Mouse (Mus musculus) forebrain, embryonic 13.5 days (tissue): ENCODE data around the gene Zc2hc1c. TPM values are rescaled to one million over a fixed set of nuclear protein-coding genes. Genes with fewer than 3 reads are reported as not detected.

Source experiments
- ATAC-seq: fragments of 200-750 bp; cut with Nextera tagmentation; 2 replicates; pipeline ENCODE4 v1.8.0; 2017
- H3K27ac ChIP-seq: fragments of 300-500 bp; sonication (generic); 2 replicates; pipeline ENCODE4 v1.5.1; 2015; ENCODE audit warnings: inconsistent platforms, mild to moderate bottlenecking, moderate library complexity
- H3K27me3 ChIP-seq: fragments of 300-500 bp; sonication (generic); 2 replicates; pipeline ENCODE4 v1.6.1; 2015; ENCODE audit warnings: mild to moderate bottlenecking, inconsistent platforms
- H3K36me3 ChIP-seq: fragments of 300-500 bp; sonication (generic); 2 replicates; pipeline ENCODE4 v1.6.1; 2015; ENCODE audit warnings: mild to moderate bottlenecking, inconsistent platforms; ENCODE audit not compliant: poor library complexity, severe bottlenecking
- H3K4me1 ChIP-seq: fragments of 300-500 bp; sonication (generic); 2 replicates; pipeline ENCODE4 v1.6.1; 2015; ENCODE audit warnings: inconsistent platforms
- H3K4me2 ChIP-seq: fragments of 300-500 bp; sonication (generic); 2 replicates; pipeline ENCODE4 v1.6.1; 2015; ENCODE audit warnings: inconsistent platforms, mild to moderate bottlenecking, moderate library complexity
- H3K4me3 ChIP-seq: fragments of 300-500 bp; sonication (generic); 2 replicates; pipeline ENCODE4 v1.5.1; 2015; ENCODE audit warnings: mild to moderate bottlenecking, inconsistent platforms
- H3K9ac ChIP-seq: fragments of 300-500 bp; sonication (generic); 2 replicates; pipeline ENCODE4 v1.6.1; 2015; ENCODE audit warnings: mild to moderate bottlenecking, inconsistent platforms
- H3K9me3 ChIP-seq: fragments of 300-500 bp; sonication (generic); replicated peaks from 2 replicates; pipeline ENCODE4 v1.6.1; 2016; ENCODE audit warnings: inconsistent platforms
- WGBS: fragments of 180-500 bp; shearing (Covaris S2); methylation state at CpG from one replicate; pipeline ENCODE4 v1.1.7; 2015; 5-methylcytosine and 5-hydroxymethylcytosine counted together
- microRNA-seq: library from miRNA; unstranded; fragments of <30 nt; microRNA quantifications from one replicate; pipeline ENCODE4, GENCODE M21; 2016
- polyA plus RNA-seq: library from polyadenylated mRNA; unstranded; fragments of >200 nt; fragmentation: Nextera tagmentation; extraction: Ambion mirVana; gene quantifications from 2 replicates; pipeline ENCODE4 v1.2.1, GENCODE M21; 2015

The Zc2hc1c gene
- polyA plus RNA-seq, 1 experiment from 2014 or later, result 1.0 TPM

DNA sequence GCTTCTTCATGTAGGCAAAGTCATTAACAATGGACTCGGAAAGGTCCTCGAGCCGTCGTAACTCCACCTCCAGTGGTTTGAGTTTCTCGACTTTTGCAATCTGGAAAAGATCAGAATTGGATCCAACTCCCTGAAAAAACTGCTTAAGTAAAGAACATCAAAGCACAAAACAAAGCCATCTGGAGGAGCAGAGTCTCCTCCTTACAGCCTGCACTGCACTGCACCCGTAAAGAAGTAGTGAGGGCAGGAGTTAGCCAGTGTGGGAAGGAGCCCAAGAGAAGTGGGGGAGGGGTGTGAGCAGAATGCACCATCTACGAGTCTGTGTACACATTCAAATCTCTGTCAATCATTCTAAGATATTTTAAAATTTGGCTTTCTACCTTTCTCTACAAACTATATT, 55.9 kb downstream of the Zc2hc1c start:
- no peak overlapping the region for H3K4me3 ChIP-seq
- no peaks in the 10 kb centered on the region for H3K27me3 ChIP-seq
- 87% methylated on average over 7 of the region's 7 CpGs for WGBS
- H3K36me3 ChIP-seq, result peaks cover 35% of the 10 kb centered on the region
- ATAC-seq, result no peak
- H3K9me3 ChIP-seq, result no peaks in the 10 kb centered on the region
- no peak overlapping the region for H3K4me2 ChIP-seq
- no peak overlapping the region for H3K9ac ChIP-seq
- peaks cover 16% of the 10 kb centered on the region for H3K4me1 ChIP-seq
- no peak overlapping the region for H3K27ac ChIP-seq

DNA sequence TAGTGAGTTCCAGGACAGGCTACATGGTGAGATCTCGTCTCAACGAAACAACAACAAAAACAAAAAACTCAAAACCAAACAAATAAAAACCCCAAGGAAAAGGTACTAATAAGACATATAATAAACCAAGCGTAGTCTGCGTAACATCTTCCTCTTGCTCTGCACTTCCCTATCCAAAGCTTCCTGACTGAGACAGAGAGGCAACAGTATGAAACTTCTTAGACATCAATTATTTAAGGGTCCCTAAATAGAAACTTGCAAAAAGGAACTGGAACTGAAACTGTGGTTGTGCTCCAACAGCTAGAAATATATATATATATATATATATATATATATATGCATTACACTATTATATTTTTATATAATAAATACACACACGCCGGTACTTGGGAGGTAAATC, 57.2 kb downstream of the Zc2hc1c start:
- ATAC-seq, result no peak
- Histone ChIP-seq H3K27me3 (no peaks in the 10 kb centered on the region), H3K9me3 (no peaks in the 10 kb centered on the region), H3K9ac (no peak overlapping the region), H3K36me3 (peaks cover 44% of the 10 kb centered on the region), H3K4me2 (no peak overlapping the region), H3K4me1 (peaks cover 10% of the 10 kb centered on the region), H3K4me3 (no peak overlapping the region), H3K27ac (no peak overlapping the region)
- WGBS, result 94% methylated on average over 6 of the region's 6 CpGs

DNA sequence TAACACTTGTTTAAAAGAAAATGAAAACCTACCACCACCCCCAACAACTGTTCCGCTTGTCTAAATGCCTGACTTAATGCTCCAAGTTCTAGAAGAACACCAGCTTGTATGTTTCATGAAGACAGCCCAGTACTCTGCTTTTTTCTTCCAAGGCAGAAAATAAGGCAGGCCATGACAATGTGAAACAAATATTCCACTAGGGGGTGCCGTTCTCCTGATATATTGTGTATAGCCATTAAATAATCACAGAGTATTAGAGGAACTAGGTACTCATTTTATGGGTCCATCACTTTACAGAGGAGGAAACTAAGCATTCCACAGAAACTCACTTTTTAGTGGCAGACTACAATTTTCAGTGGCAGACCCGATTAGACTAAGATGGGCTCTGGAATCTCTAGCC, 58.0 kb downstream of the Zc2hc1c start:
- no peak overlapping the region for H3K27ac ChIP-seq
- no peak overlapping the region for H3K4me2 ChIP-seq
- peaks cover 8% of the 10 kb centered on the region for H3K4me1 ChIP-seq
- H3K4me3 ChIP-seq, result no peak overlapping the region
- H3K36me3 ChIP-seq, result peaks cover 45% of the 10 kb centered on the region
- no peaks in the 10 kb centered on the region for H3K9me3 ChIP-seq
- no peaks in the 10 kb centered on the region for H3K27me3 ChIP-seq
- WGBS, result 59% methylated on average over 3 of the region's 3 CpGs
- no peak overlapping the region for H3K9ac ChIP-seq
- ATAC-seq, result peak; percentile 53; the same call in 1 of the 2 replicates

DNA sequence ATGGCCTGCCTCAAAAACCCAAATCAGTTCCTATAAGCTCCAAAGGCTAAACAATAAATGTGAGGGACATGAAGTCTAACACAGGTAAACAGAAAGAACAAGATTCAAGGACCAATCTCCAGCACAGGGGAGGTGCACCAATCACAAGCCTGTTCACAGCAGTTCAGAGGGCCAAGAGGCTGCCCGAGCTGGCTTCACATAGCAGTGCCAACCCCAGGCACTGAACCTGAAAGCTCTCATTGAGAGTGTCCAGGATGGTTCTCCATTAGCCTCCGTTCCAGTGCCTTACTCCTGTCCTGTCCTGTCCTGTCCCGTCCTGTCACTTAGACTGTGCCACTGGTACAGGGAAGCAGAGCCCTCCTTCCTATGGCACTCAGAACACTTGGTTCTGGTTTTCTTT, 58.8 kb downstream of the Zc2hc1c start:
- H3K4me1 ChIP-seq, result peaks cover 12% of the 10 kb centered on the region
- H3K9ac ChIP-seq, result no peak overlapping the region
- no peaks in the 10 kb centered on the region for H3K9me3 ChIP-seq
- H3K27ac ChIP-seq, result no peak overlapping the region
- WGBS, result 85% methylated on average over 3 of the region's 3 CpGs
- peaks cover 42% of the 10 kb centered on the region for H3K36me3 ChIP-seq
- no peaks in the 10 kb centered on the region for H3K27me3 ChIP-seq
- ATAC-seq, result no peak
- H3K4me2 ChIP-seq, result no peak overlapping the region
- H3K4me3 ChIP-seq, result no peak overlapping the region

DNA sequence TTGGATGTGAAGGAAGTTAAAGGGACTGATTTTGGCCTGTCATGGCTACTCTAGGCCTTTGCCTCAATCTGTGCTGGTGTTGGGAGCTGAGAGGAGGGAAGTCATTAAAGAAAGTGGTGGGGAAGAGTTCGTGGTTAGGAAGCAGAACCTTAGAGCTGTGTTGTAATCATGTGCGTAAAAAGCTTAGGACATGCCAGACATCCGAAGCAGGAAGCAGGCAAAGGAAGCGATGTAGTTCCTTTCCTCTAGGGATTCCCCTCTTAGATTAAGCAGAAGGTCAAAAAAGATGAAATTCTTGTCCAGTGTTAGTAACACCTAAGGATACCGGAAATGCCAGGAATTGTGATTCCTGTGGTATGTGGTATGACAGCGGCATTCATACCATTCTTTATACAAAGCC, 59.9 kb downstream of the Zc2hc1c start:
- Histone ChIP-seq H3K9ac (no peak overlapping the region), H3K4me3 (no peak overlapping the region), H3K27ac (no peak overlapping the region), H3K4me1 (peaks cover 12% of the 10 kb centered on the region), H3K36me3 (peaks cover 43% of the 10 kb centered on the region), H3K27me3 (no peaks in the 10 kb centered on the region), H3K4me2 (no peak overlapping the region), H3K9me3 (no peaks in the 10 kb centered on the region)
- no peak for ATAC-seq
- 88% methylated on average over 6 of the region's 6 CpGs for WGBS

Small RNA genes within 50 kb of the gene (microRNA-seq; reads per million reads assigned to microRNA genes)
- not detected for gene Mir6938

Other genes with a start within 250 kb of the Zc2hc1c start
- gene Prox2, start 177.8 kb upstream of the Zc2hc1c start, polyA plus RNA-seq, result 2.4 and 2.7 TPM in 2 replicates
- 94.2 and 109 TPM in 2 replicates for gene Dlst, start 177.8 kb upstream of the Zc2hc1c start, polyA plus RNA-seq
- 8.6 and 12.2 TPM in 2 replicates for gene Rps6kl1, start 137.3 kb upstream of the Zc2hc1c start, polyA plus RNA-seq
- 7.0 and 8.3 TPM in 2 replicates for gene Pgf, start 110.8 kb upstream of the Zc2hc1c start, polyA plus RNA-seq
- 93.1 and 100 TPM in 2 replicates for gene Eif2b2, start 69.1 kb upstream of the Zc2hc1c start, polyA plus RNA-seq
- 7.5 and 9.8 TPM in 2 replicates for gene Mlh3, start 18.0 kb upstream of the Zc2hc1c start, polyA plus RNA-seq
- gene Acyp1, start 153 bp upstream of the Zc2hc1c start, polyA plus RNA-seq, result 69.2 and 75.7 TPM in 2 replicates
- gene Nek9, start 50.8 kb downstream of the Zc2hc1c start, polyA plus RNA-seq, result 13.4 and 15.6 TPM in 2 replicates
- gene Tmed10, start 86.3 kb downstream of the Zc2hc1c start, polyA plus RNA-seq, result 173 and 187 TPM in 2 replicates
- 1.1 and 1.2 TPM in 2 replicates for gene Fos, start 185.3 kb downstream of the Zc2hc1c start, polyA plus RNA-seq